Mouse (Mus musculus): ENCODE measurements around the gene Tmod4. TPM values are rescaled to one million over a fixed set of nuclear protein-coding genes. Genes with fewer than 3 reads are reported as not detected.
"Not testable (repeated sequence)": the region's sequence is repeated elsewhere in the genome, so short reads cannot be mapped to it uniquely, and the experiment has no call there.

Gene Tmod4
- polyA plus RNA-seq (2014; fragmentation: Nextera tagmentation; extraction: Ambion mirVana) = 0.91 and 1.7 TPM in 2 replicates

- peaks cover 41% of the 10 kb centered on the region for H3K36me3 ChIP-seq (ENCODE audit: control insufficient read depth, insufficient read depth, low read length)
- no peak within 1 kb of the TSS for H3K4me3 ChIP-seq (ENCODE audit: low read depth, low read length)
- no peak within 1 kb of the TSS for H3K9ac ChIP-seq (ENCODE audit: low read length)
- no peaks in the 10 kb centered on the region for H3K9me3 ChIP-seq (ENCODE audit: control insufficient read depth, low read length)
- H3K4me2 ChIP-seq (ENCODE audit: low read length) = no peak within 1 kb of the TSS
- no peaks in the 10 kb centered on the region for H3K27me3 ChIP-seq (replicated peaks; ENCODE audit: control insufficient read depth, insufficient read depth, low read length)
- no peak for ATAC-seq (replicated peaks; ENCODE audit: low FRiP score, low TSS enrichment, low read depth)
- WGBS = 57% methylated on average over 6 of the region's 6 CpGs
- DNase-seq (ENCODE audit: low spot score) = no peak
- H3K27ac ChIP-seq (ENCODE audit: low read depth) = no peak within 1 kb of the TSS; the same call in 1 of the 2 replicates
- peaks cover 11% of the 10 kb centered on the region; the same call in 1 of the 2 replicates for H3K4me1 ChIP-seq (replicated peaks; ENCODE audit: control insufficient read depth, insufficient read depth, low read length)
Measured at GRCm38 (mm10) chr3:95124246-95124645, at the start of gene Tmod4. Tmod4 (plus strand) TSS chr3:95124476.

GRCm38 (mm10) chr3:95088071-95088470 is 36.2 kb upstream of the Tmod4 start:
- Histone ChIP-seq H3K4me3 (ENCODE audit: low read depth, low read length) (no peak overlapping the region), H3K9me3 (ENCODE audit: control insufficient read depth, low read length) (no peaks in the 10 kb centered on the region), H3K4me1 (replicated peaks; ENCODE audit: control insufficient read depth, insufficient read depth, low read length) (no peaks in the 10 kb centered on the region), H3K27me3 (replicated peaks; ENCODE audit: control insufficient read depth, insufficient read depth, low read length) (no peaks in the 10 kb centered on the region), H3K4me2 (ENCODE audit: low read length) (no peak overlapping the region), H3K9ac (ENCODE audit: low read length) (no peak overlapping the region), H3K27ac (ENCODE audit: low read depth) (no peak overlapping the region), H3K36me3 (ENCODE audit: control insufficient read depth, insufficient read depth, low read length) (0 out of 2 replicates have a peak, but pooled peaks cover under 1% of the 10 kb centered on the region)
- ATAC-seq (replicated peaks; ENCODE audit: low FRiP score, low TSS enrichment, low read depth) = no peak
- 100% methylated on average over 1 of the region's 1 CpGs for WGBS
- no peak for DNase-seq (ENCODE audit: low spot score)

- H3K4me1 ChIP-seq (replicated peaks; ENCODE audit: control insufficient read depth, insufficient read depth, low read length) = peaks cover 10% of the 10 kb centered on the region
- H3K27ac ChIP-seq (ENCODE audit: low read depth) = no peak overlapping the region
- no peak overlapping the region for H3K4me2 ChIP-seq (ENCODE audit: low read length)
- H3K36me3 ChIP-seq (ENCODE audit: control insufficient read depth, insufficient read depth, low read length) = peaks cover 29% of the 10 kb centered on the region
- no peak overlapping the region for H3K4me3 ChIP-seq (ENCODE audit: low read depth, low read length)
- no peak for ATAC-seq (replicated peaks; ENCODE audit: low FRiP score, low TSS enrichment, low read depth)
- no peak for DNase-seq (ENCODE audit: low spot score)
- 35% methylated on average over 2 of the region's 2 CpGs for WGBS
- no peaks in the 10 kb centered on the region for H3K27me3 ChIP-seq (replicated peaks; ENCODE audit: control insufficient read depth, insufficient read depth, low read length)
- no peaks in the 10 kb centered on the region for H3K9me3 ChIP-seq (ENCODE audit: control insufficient read depth, low read length)
- no peak overlapping the region for H3K9ac ChIP-seq (ENCODE audit: low read length)
Measured at GRCm38 (mm10) chr3:95100854-95101253, 23.4 kb upstream of the Tmod4 start.

GRCm38 (mm10) chr3:95105121-95105520 is 19.2 kb upstream of the Tmod4 start:
- Histone ChIP-seq H3K9me3 (ENCODE audit: control insufficient read depth, low read length) (no peaks in the 10 kb centered on the region), H3K4me1 (replicated peaks; ENCODE audit: control insufficient read depth, insufficient read depth, low read length) (peaks cover 10% of the 10 kb centered on the region), H3K27ac (ENCODE audit: low read depth) (no peak overlapping the region), H3K4me3 (ENCODE audit: low read depth, low read length) (peak overlapping the region; percentile 85), H3K36me3 (ENCODE audit: control insufficient read depth, insufficient read depth, low read length) (peaks cover 10% of the 10 kb centered on the region; the same call in 1 of the 2 replicates), H3K9ac (ENCODE audit: low read length) (peak overlapping the region; percentile 80), H3K4me2 (ENCODE audit: low read length) (peak overlapping the region; percentile 84), H3K27me3 (replicated peaks; ENCODE audit: control insufficient read depth, insufficient read depth, low read length) (no peaks in the 10 kb centered on the region)
- 47% methylated on average over 4 of the region's 4 CpGs for WGBS
- no peak for DNase-seq (ENCODE audit: low spot score)
- no peak for ATAC-seq (replicated peaks; ENCODE audit: low FRiP score, low TSS enrichment, low read depth)

DNA sequence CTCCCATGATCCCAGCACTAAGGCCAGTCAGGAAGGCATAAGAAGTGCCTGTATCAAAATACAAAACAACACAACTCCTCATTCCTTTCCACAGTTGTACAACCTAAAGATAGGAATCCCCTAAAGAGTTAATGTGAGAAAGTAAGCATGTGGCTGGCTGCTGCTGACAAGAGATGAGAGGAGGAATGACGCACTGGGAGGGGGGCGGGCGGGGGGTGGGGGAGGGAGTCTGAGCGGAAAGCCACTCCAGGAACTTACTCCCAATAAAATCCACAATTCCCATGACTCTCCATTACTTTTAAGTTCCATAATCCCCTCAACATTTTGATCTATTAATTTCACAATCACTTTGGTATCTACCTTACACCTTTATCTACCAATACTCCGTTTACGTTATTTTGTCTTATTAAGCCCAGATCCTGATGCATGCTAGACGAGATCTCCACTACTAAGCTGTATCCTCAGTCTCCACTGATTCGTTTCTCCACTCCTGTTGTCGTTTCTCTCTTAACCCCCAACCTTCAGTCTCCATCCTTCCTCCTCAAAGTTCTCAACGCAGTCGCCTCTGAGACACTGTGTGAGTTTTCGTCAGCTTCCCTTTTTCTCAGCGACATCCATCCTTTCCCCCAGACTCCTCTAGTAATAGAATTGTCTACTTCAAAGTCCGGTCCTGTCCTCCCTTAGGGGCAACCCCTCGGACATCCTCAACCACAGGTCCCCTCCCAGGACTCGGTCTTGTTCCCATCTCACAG is 18.5 kb upstream of the Tmod4 start:
- WGBS = under 1% methylated on average over 16 of the region's 16 CpGs
- no peaks in the 10 kb centered on the region for H3K27me3 ChIP-seq (replicated peaks; ENCODE audit: control insufficient read depth, insufficient read depth, low read length)
- peaks cover 9% of the 10 kb centered on the region; the same call in 1 of the 2 replicates for H3K36me3 ChIP-seq (ENCODE audit: control insufficient read depth, insufficient read depth, low read length)
- DNase-seq (ENCODE audit: low spot score) = no peak
- H3K4me1 ChIP-seq (replicated peaks; ENCODE audit: control insufficient read depth, insufficient read depth, low read length) = peaks cover 10% of the 10 kb centered on the region
- H3K4me2 ChIP-seq (ENCODE audit: low read length) = peak overlapping the region; percentile 84
- ATAC-seq (replicated peaks; ENCODE audit: low FRiP score, low TSS enrichment, low read depth) = no peak; the same call in 1 of the 2 replicates
- H3K4me3 ChIP-seq (ENCODE audit: low read depth, low read length) = peak overlapping the region; percentile 85
- peak overlapping the region; percentile 69 for H3K27ac ChIP-seq (ENCODE audit: low read depth)
- peak overlapping the region; percentile 80 for H3K9ac ChIP-seq (ENCODE audit: low read length)
- H3K9me3 ChIP-seq (ENCODE audit: control insufficient read depth, low read length) = no peaks in the 10 kb centered on the region

GRCm38 (mm10) chr3:95106338-95107117 is 17.7 kb upstream of the Tmod4 start, which contains the start of gene Pip5k1a:
Pip5k1a (minus strand) TSS chr3:95106930.
- Histone ChIP-seq H3K4me3 (ENCODE audit: low read depth, low read length) (peak within 1 kb of the TSS; percentile 85), H3K27me3 (replicated peaks; ENCODE audit: control insufficient read depth, insufficient read depth, low read length) (no peaks in the 10 kb centered on the region), H3K4me2 (ENCODE audit: low read length) (peak within 1 kb of the TSS; percentile 84), H3K9ac (ENCODE audit: low read length) (peak within 1 kb of the TSS; percentile 80), H3K4me1 (replicated peaks; ENCODE audit: control insufficient read depth, insufficient read depth, low read length) (peaks cover 10% of the 10 kb centered on the region), H3K36me3 (ENCODE audit: control insufficient read depth, insufficient read depth, low read length) (peaks cover 4% of the 10 kb centered on the region; the same call in 1 of the 2 replicates), H3K9me3 (ENCODE audit: control insufficient read depth, low read length) (no peaks in the 10 kb centered on the region), H3K27ac (ENCODE audit: low read depth) (peak within 1 kb of the TSS; percentile 69)
- ATAC-seq (replicated peaks; ENCODE audit: low FRiP score, low TSS enrichment, low read depth) = peak; percentile 91
- under 1% methylated on average over 51 of the region's 51 CpGs for whole genome bisulfite sequencing
- peak; percentile 95 for DNase-seq (ENCODE audit: low spot score)

- H3K27ac ChIP-seq (ENCODE audit: low read depth); H3K9me3 ChIP-seq (ENCODE audit: control insufficient read depth, low read length); ATAC-seq (replicated peaks; ENCODE audit: low FRiP score, low TSS enrichment, low read depth); H3K27me3 ChIP-seq (replicated peaks; ENCODE audit: control insufficient read depth, insufficient read depth, low read length); H3K36me3 ChIP-seq (ENCODE audit: control insufficient read depth, insufficient read depth, low read length); DNase-seq (ENCODE audit: low spot score): not testable (repeated sequence)
- Histone ChIP-seq H3K9ac (ENCODE audit: low read length) (peak overlapping the region; percentile 43; the same call in 1 of the 2 replicates), H3K4me1 (replicated peaks; ENCODE audit: control insufficient read depth, insufficient read depth, low read length) (peaks cover 16% of the 10 kb centered on the region), H3K4me2 (ENCODE audit: low read length) (peak overlapping the region; percentile 84), H3K4me3 (ENCODE audit: low read depth, low read length) (peak overlapping the region; percentile 85)
Measured at GRCm38 (mm10) chr3:95107308-95107707, 17.0 kb upstream of the Tmod4 start.

- 64% methylated on average over 2 of the region's 2 CpGs for WGBS
Measured at GRCm38 (mm10) chr3:95107898-95108297, 16.4 kb upstream of the Tmod4 start.

More at GRCm38 (mm10) chr3:95107898-95108297, 16.4 kb upstream of the Tmod4 start:
- DNase-seq (ENCODE audit: low spot score) = no peak
- H3K9me3 ChIP-seq (ENCODE audit: control insufficient read depth, low read length) = no peaks in the 10 kb centered on the region
- peaks cover 4% of the 10 kb centered on the region; the same call in 1 of the 2 replicates for H3K36me3 ChIP-seq (ENCODE audit: control insufficient read depth, insufficient read depth, low read length)
- H3K27ac ChIP-seq (ENCODE audit: low read depth) = no peak overlapping the region
- H3K9ac ChIP-seq (ENCODE audit: low read length) = no peak overlapping the region
- no peak overlapping the region for H3K4me3 ChIP-seq (ENCODE audit: low read depth, low read length)
- no peak overlapping the region for H3K4me2 ChIP-seq (ENCODE audit: low read length)
- H3K4me1 ChIP-seq (replicated peaks; ENCODE audit: control insufficient read depth, insufficient read depth, low read length) = peaks cover 19% of the 10 kb centered on the region
- H3K27me3 ChIP-seq (replicated peaks; ENCODE audit: control insufficient read depth, insufficient read depth, low read length) = no peaks in the 10 kb centered on the region
- no peak for ATAC-seq (replicated peaks; ENCODE audit: low FRiP score, low TSS enrichment, low read depth)
